Mouse (Mus musculus) Muller cell, postnatal 12 days (primary cell): ENCODE data around the gene Galk2.

Source experiments
- DNase-seq: peaks from one replicate; pipeline ENCODE4 v3.0.0-alpha.2; 2015; ENCODE audit errors: inconsistent ontology term

Gene Galk2

DNA sequence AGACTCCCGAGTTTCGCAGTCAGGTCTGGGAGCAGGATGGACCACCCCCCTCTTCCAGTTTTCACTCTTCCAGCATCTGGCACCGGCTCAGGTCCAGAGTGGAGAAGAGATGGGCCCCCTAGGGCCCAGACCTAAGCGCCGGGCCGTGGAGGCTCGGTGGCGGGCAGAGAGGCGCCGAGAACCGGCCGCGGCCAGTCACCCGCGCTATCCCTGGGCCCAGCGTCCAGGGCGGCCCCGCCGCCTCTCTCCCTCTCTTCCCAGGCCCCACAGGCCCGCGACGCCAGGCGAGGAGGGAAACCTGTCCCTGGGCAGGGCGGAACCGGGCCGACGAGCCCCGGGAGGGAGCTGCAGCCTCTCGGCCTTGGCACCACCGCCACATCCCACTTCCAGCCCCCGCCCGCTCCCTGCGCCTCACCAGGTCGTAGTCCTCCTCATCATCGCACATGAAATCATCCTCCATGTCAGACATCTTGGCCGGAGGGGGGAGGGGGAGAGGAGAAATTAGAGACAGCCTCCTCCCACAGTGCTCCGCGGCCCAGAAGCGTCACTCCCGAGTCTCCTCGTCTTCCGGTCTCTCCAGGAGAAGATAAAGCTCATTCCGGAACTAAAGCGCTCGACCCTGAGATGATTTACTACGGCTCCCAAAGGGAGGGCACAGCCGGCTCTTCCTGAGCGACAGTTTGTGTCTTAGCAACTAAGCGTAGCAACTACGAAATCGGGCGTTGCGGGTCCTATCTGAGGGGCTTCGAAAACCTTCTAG, at the start of gene Galk2, which contains the start of gene Cops2:
Galk2 (plus strand) TSS at position 589 of the 760 bp plus-strand sequence.
Cops2 (minus strand) TSS at position 619 of the 760 bp plus-strand sequence.
- DNase-seq, result peak; percentile 98

DNA sequence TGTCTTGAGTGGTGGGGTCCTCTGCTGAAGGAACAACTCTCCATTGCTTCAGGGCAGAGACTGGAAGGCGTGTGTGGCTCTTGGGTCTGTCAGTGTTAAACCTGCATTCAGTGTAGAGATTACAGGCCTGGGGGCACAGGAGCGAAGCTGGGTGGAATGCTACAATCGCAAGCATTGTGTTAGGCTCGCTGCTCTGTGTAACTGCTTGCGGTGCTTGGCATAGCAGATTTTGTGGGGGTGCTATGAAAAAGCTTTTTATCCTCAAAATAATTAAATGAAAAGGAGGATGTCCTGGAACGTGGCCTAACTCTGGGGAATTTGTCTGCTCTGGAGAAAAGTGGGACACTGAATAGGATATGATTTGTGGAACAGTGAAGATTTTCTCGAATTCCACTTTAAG, 49.4 kb upstream of the Galk2 start:
- peak; percentile 81 for DNase-seq

GRCm38 (mm10) chr2:125811332-125811731, 47.6 kb upstream of the Galk2 start:
- DNase-seq, result no peak

- DNase-seq, result no peak
Observed at GRCm38 (mm10) chr2:125813972-125814595, 44.8 kb upstream of the Galk2 start.

DNA sequence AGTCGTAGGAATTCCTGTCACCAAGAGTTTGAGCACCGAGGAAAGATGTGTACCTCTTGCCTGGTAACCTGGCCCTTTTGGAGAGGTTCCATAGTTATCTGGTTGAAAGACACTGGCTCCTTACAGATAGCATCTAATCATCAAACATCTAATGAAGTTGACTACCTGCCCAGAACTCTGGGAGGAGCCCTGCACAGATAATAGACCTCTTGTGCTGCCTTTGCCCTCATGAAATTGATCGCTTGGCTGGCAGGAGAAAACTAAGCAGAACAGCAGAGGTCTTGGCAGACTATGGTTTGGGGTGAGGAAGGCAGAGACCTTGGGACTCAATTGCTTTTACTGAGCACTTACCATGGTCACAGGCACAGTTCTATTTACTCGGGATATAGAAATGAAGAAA, 38.5 kb upstream of the Galk2 start:
- DNase-seq, result no peak

DNA sequence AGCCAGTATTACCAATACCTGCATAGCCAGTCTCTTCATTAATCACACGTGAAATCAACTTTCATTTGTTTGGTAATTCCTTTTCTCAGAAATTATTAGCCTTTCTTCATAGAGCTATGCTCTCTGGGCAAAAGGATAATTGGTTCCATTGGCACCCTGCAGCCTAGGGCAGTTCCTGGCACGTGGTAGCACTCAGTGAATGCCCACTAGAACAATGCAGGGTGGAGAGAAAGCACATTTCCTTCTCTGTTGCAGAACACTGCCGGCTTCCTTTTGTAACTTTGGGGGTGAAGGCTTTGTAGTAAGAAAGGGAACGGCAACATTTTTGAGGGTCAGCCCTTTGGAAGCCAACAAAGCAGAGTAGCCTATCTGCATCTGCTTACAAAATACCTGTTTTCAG, 32.7 kb upstream of the Galk2 start:
- no peak for DNase-seq

- DNase-seq, result no peak
Observed at GRCm38 (mm10) chr2:125827898-125828297, 31.0 kb upstream of the Galk2 start.

- no peak for DNase-seq
Observed at GRCm38 (mm10) chr2:125829924-125830323, 29.0 kb upstream of the Galk2 start.

GRCm38 (mm10) chr2:125838091-125838490, 20.8 kb upstream of the Galk2 start:
- DNase-seq, result no peak

GRCm38 (mm10) chr2:125838708-125839284, 20.1 kb upstream of the Galk2 start:
- DNase-seq, result no peak

DNA sequence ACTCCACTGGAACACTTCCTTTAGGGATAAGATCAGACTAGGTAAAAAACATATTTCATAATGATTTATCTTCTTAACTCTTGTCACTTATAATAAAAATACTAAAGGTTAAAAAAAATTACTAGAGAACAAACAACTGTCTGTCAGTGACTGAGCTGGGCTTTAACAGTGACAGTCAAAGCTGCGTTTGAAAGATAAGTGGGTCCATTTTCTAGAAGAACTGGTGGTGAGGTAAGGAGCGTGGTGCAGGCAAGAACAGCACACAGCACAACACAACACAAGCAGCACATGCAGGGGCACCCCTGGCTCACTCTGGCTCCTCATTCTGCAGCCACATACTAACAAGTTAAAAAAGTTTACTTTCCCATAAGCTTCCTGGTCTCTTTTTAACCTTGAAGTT, 7.7 kb upstream of the Galk2 start:
- no peak for DNase-seq

DNA sequence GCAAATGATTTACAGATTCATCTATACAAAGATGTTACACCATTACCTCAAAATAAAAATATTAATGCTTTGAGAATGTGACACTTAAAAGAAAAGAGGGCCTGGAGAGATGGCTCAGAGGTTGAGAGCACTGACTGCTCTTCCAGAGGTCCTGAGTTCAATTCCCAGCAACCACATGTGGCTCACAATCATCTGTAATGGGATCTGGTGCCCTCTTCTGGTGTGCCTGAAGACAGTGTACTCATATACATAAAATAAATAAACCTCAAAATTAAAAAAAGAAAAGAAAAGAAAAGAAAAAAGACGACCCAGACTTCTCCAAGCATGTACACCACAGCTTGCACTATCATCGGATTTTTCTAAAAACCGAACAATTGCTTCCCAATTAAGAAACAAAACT, 1.2 kb upstream of the Galk2 start:
- no peak for DNase-seq

GRCm38 (mm10) chr2:125863799-125864198, 4.9 kb downstream of the Galk2 start:
- no peak for DNase-seq

DNA sequence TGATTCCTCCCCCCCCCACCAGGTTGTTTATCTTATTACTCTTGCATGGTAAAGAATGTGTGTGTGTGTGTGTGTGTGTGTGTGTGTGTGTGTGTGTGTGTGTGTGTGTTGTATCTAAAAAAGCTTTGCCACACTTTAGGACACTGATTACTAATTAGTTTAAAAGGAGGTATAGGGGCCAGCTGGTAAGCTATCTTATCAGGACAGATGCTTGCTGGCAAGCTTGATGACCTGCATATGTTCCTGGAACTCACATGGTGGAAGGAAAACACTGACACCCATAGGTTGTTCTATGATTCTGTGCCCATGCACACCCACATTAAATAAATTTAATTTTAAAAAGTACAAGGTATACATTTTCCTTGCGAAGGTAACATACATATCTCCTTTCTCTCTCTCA, 5.6 kb downstream of the Galk2 start:
- no peak for DNase-seq

GRCm38 (mm10) chr2:125865585-125865984, 6.7 kb downstream of the Galk2 start:
- no peak for DNase-seq

GRCm38 (mm10) chr2:125866058-125866740, 7.3 kb downstream of the Galk2 start:
- peak; percentile 73 for DNase-seq

DNA sequence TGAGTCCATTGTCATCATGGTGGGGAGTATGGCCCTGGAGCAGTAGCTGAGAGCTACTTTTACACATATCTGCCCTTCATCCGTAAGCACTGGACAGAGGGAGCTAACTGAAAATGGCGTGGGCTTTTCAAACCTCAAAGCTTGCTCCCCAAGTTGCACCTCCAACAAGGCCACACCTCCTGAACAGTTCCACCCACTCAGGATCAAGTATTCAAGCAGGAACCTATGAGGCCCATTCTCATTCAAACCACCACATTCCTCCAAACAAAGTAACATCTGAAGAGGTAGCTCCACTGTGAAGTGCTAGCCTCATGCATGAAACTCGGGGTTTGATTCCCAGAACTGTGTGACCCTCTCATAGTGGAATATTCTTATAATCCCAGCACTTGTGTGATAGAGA, 9.4 kb downstream of the Galk2 start:
- no peak for DNase-seq

- DNase-seq, result no peak
Observed at GRCm38 (mm10) chr2:125870159-125870558, 11.2 kb downstream of the Galk2 start.

DNA sequence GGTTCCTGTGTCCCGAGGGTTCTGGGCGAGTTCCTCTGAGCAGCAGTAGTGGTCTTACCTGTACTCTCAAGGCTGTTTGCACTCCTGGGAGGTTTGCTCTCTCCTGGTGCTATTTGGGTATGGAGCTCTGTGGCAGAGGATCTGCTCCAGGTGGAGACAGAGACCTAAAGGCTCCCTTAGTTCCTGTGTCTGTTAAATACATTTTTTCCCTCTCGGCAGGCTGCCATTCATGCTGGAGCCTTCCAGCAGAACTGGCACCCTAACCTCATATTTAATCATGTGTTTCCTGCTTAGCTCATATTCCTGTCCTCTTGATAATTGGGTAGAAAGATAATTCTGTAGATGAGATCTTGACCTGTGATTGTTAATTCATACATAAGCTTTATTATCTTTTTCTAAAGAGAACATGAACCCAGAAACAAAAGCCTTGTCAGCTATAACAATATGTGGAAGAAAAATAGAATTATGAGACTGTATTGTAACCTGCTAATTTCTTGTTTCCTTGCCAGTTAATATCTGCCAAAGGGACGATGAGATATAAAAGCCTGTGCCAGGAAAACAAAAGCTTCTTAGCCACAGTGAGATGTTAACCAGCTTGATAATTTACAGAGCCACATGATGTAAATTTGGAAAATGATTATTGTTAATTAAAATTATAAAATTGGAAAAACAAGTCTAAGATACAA, 27.1 kb downstream of the Galk2 start:
- peak; percentile 61 for DNase-seq

- peak; percentile 32 for DNase-seq
Observed at GRCm38 (mm10) chr2:125893096-125893495, 34.2 kb downstream of the Galk2 start.

- DNase-seq, result no peak
Observed at GRCm38 (mm10) chr2:125895099-125895498, 36.2 kb downstream of the Galk2 start.

DNA sequence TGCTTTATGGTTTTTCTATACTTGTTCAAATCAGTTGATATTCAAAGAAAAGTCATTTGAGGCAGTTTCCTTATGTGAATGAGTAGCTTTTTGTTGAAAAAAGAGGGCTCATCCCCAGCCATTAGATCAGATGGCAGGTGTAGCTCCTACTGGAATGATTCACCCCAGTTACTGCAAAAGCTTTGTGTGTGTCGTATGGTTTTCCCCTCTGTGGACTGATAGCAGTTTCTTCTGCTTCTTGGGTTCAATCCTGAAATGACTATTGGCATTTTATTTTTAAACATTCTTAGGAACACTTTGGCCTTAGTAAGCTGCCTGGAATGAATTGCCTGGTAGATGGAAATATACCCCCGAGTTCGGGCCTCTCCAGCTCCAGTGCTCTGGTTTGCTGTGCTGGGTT, 37.4 kb downstream of the Galk2 start:
- no peak for DNase-seq
